In the genomic region with DNA sequence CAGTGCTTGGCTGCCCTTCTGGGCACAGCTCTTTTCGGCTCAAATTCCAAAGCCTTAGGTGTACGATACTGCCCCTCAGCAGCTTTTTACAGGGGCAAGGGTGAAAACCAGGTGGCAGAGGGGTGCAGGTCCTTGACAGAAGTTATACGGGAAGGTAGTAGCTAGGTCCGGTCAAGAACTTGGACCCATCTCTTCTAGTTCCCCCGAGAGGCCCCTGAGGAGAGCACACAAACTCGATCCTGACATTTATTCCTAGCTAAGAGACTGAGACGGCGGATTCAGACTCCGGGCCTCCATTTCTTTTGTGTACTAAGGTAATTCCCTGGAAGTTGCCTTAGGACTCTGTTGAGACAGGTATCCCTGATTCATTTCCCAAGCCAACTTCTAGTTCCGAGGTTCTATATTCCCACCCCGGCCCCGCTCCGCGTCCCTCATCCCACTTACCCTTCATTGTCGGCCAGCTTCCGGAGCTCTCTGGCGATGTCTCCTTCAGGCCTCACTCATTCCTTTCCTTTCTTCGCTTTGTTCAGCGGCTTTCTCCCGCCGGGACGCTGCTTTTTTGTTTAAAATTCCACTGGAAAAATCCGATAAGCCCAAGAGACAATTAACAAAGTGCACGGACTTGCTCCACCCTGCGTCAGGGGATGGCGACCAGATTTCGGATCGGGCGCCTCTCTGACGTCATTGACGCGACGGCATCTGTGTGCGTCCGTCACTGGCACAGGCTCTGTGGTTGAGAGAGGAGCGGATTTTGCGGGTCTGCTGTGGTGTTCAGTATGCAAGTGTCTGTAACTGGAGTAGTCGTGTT, we compare ENCODE assay signal across 8 mouse cellular contexts. TPM values are rescaled to one million over a fixed set of nuclear protein-coding genes. Genes with fewer than 3 reads are reported as not detected.
DNase-seq lines count a peak whose midpoint lies in the region; ATAC-seq and TF ChIP-seq lines count a peak whose summit lies in the region.

A gene (minus strand): TSS at position 721 of the 808 bp plus-strand sequence.

- H3K4me2 ChIP-seq in heart, embryonic 15.5 days, result peak within 1 kb of the TSS; percentile 90
- H3K4me2 ChIP-seq in liver, embryonic 14.5 days (ENCODE audit: low read depth), result peak within 1 kb of the TSS; percentile 80
- H3K4me2 ChIP-seq in neural tube, embryonic 11.5 days (ENCODE audit: low read depth), result peak within 1 kb of the TSS; percentile 58
- peak within 1 kb of the TSS; percentile 81 for H3K4me2 ChIP-seq in stomach, postnatal 0 days (replicated peaks; ENCODE audit: low read depth)

- peak within 1 kb of the TSS; percentile 76 for H3K9ac ChIP-seq in heart, embryonic 15.5 days
- H3K9ac ChIP-seq in liver, embryonic 14.5 days (replicated peaks), result peak within 1 kb of the TSS; percentile 77
- peak within 1 kb of the TSS; percentile 71 for H3K9ac ChIP-seq in neural tube, embryonic 11.5 days (ENCODE audit: low read length)
- H3K9ac ChIP-seq in stomach, postnatal 0 days (ENCODE audit: low read length), result peak within 1 kb of the TSS; percentile 82

- ATAC-seq in CD4-positive, CD25-positive, alpha-beta regulatory T cell, adult 4 months, result peak; percentile 97
- peak; percentile 89 for ATAC-seq in heart, embryonic 15.5 days (replicated peaks; ENCODE audit: insufficient number of reproducible peaks, insufficient read depth, low FRiP score, low read depth)
- peak; percentile 94 for ATAC-seq in liver, embryonic 14.5 days (ENCODE audit: insufficient read depth)
- ATAC-seq in neural tube, embryonic 11.5 days (ENCODE audit: insufficient read depth, low FRiP score, low TSS enrichment), result peak; percentile 94
- peak; percentile 96 for ATAC-seq in stomach, postnatal 0 days (ENCODE audit: low FRiP score, low TSS enrichment)

- peak within 1 kb of the TSS; percentile 82 for H3K4me3 ChIP-seq in forebrain, embryonic 10.5 days
- H3K4me3 ChIP-seq in heart, embryonic 15.5 days, result peak within 1 kb of the TSS; percentile 83
- H3K4me3 ChIP-seq in liver, embryonic 14.5 days (ENCODE audit: insufficient read depth in 1 of 2, low read depth in 2 of 2, low read length in 2 of 2), result peak within 1 kb of the TSS; percentile 90 to 99
- peak within 1 kb of the TSS; percentile 68 for H3K4me3 ChIP-seq in neural tube, embryonic 11.5 days (ENCODE audit: low read depth, low read length)
- H3K4me3 ChIP-seq in stomach, postnatal 0 days (ENCODE audit: low read depth, low read length), result peak within 1 kb of the TSS; percentile 80

- H3K9me3 ChIP-seq in forebrain, embryonic 10.5 days, result no peaks in the 10 kb centered on the region
- no peaks in the 10 kb centered on the region for H3K9me3 ChIP-seq in heart, embryonic 15.5 days (replicated peaks)
- no peaks in the 10 kb centered on the region for H3K9me3 ChIP-seq in liver, embryonic 14.5 days (ENCODE audit: control insufficient read depth, low read length)
- no peaks in the 10 kb centered on the region for H3K9me3 ChIP-seq in neural tube, embryonic 11.5 days (ENCODE audit: control insufficient read depth, low read length)
- H3K9me3 ChIP-seq in stomach, postnatal 0 days (ENCODE audit: control insufficient read depth, low read length), result no peaks in the 10 kb centered on the region

- WGBS in forebrain, embryonic 10.5 days, result under 1% methylated on average over 38 of the region's 38 CpGs
- WGBS in heart, embryonic 15.5 days, result under 1% methylated on average over 38 of the region's 38 CpGs
- WGBS in liver, embryonic 14.5 days (ENCODE audit: insufficient replicate concordance), result under 1% methylated on average over 38 of the region's 38 CpGs
- under 1% methylated on average over 38 of the region's 38 CpGs for whole genome bisulfite sequencing in neural tube, embryonic 11.5 days
- WGBS in stomach, postnatal 0 days, result under 1% methylated on average over 38 of the region's 38 CpGs

- no peak; the same call in 1 of the 2 replicates for TF ChIP-seq CTCF in liver, embryonic 14.5 days (IDR thresholded peaks at IDR 0.05; ENCODE audit: low read depth)
- peak; percentile 21 for TF ChIP-seq CTCF in stomach, postnatal 0 days (IDR thresholded peaks at IDR 0.05; ENCODE audit: low read depth)

- DNase-seq in c-Kit-negative CD71-positive TER-119-positive erythroid progenitor cells, embryonic 14.5 days (ENCODE audit: low read depth, low spot score), result peak; percentile 75
- DNase-seq in forebrain, embryonic 10.5 days (ENCODE audit: extremely low spot score, low spot score), result peak; percentile 92
- DNase-seq in kidney, postnatal 25 days, result peak; percentile 92 to 94
- peak; percentile 77 to 79 (median 78) for DNase-seq in liver, embryonic 14.5 days (ENCODE audit: low read depth in 3 of 3, low spot score in 3 of 3)
- DNase-seq in neural tube, embryonic 11.5 days (ENCODE audit: low spot score), result peak; percentile 93
- DNase-seq in stomach, postnatal 0 days (ENCODE audit: low spot score), result peak; percentile 91

- TF ChIP-seq EP300 in liver, embryonic 14.5 days (IDR thresholded peaks at IDR 0.05; ENCODE audit: low read depth), result no peak
- no peak for TF ChIP-seq EP300 in stomach, postnatal 0 days (optimal IDR thresholded peaks at IDR 0.05)

- peak within 1 kb of the TSS; percentile 90 for H3K27ac ChIP-seq in forebrain, embryonic 10.5 days
- H3K27ac ChIP-seq in heart, embryonic 15.5 days, result peak within 1 kb of the TSS; percentile 71
- no peak within 1 kb of the TSS for H3K27ac ChIP-seq in liver, embryonic 14.5 days
- H3K27ac ChIP-seq in neural tube, embryonic 11.5 days (ENCODE audit: low read depth, low read length), result no peak within 1 kb of the TSS
- peak within 1 kb of the TSS; percentile 77 for H3K27ac ChIP-seq in stomach, postnatal 0 days (replicated peaks)

- H3K4me1 ChIP-seq in forebrain, embryonic 10.5 days, result peaks cover 18% of the 10 kb centered on the region
- H3K4me1 ChIP-seq in heart, embryonic 15.5 days (replicated peaks), result peaks cover 12% of the 10 kb centered on the region
- peaks cover 11 to 12% of the 10 kb centered on the region in 2 experiments for H3K4me1 ChIP-seq in liver, embryonic 14.5 days (replicated peaks; ENCODE audit: control insufficient read depth in 2 of 2, insufficient read depth in 2 of 2, low read length in 1 of 2)
- peaks cover 8% of the 10 kb centered on the region; the same call in 1 of the 2 replicates for H3K4me1 ChIP-seq in neural tube, embryonic 11.5 days (ENCODE audit: control insufficient read depth, insufficient read depth, low read length)
- 0 out of 2 replicates have a peak, but pooled peaks cover 3% of the 10 kb centered on the region for H3K4me1 ChIP-seq in stomach, postnatal 0 days (replicated peaks; ENCODE audit: control insufficient read depth, insufficient read depth)

- H3K36me3 ChIP-seq in forebrain, embryonic 10.5 days (replicated peaks), result peaks cover 29% of the 10 kb centered on the region
- peaks cover 21% of the 10 kb centered on the region for H3K36me3 ChIP-seq in heart, embryonic 15.5 days
- H3K36me3 ChIP-seq in liver, embryonic 14.5 days (replicated peaks; ENCODE audit: control insufficient read depth, insufficient read depth, low read depth), result peaks cover 2% of the 10 kb centered on the region; the same call in 1 of the 2 replicates
- H3K36me3 ChIP-seq in neural tube, embryonic 11.5 days (ENCODE audit: control insufficient read depth, insufficient read depth, low read length), result peaks cover 4% of the 10 kb centered on the region
- H3K36me3 ChIP-seq in stomach, postnatal 0 days (ENCODE audit: control insufficient read depth, insufficient read depth, low read length), result 0 out of 2 replicates have a peak, but pooled peaks cover 2% of the 10 kb centered on the region

- no peaks in the 10 kb centered on the region for H3K27me3 ChIP-seq in forebrain, embryonic 10.5 days (ENCODE audit: poor library complexity, severe bottlenecking)
- H3K27me3 ChIP-seq in heart, embryonic 15.5 days, result no peaks in the 10 kb centered on the region
- no peaks in the 10 kb centered on the region for H3K27me3 ChIP-seq in liver, embryonic 14.5 days (ENCODE audit: control insufficient read depth, insufficient read depth, low read length)
- H3K27me3 ChIP-seq in neural tube, embryonic 11.5 days (ENCODE audit: control insufficient read depth, insufficient read depth, low read length), result no peaks in the 10 kb centered on the region
- H3K27me3 ChIP-seq in stomach, postnatal 0 days (ENCODE audit: control insufficient read depth, insufficient read depth, low read length), result no peaks in the 10 kb centered on the region

RNA-seq across cellular contexts. Expression of the gene that starts here (rescaled TPM):
- polyA plus RNA-seq in CD4-positive, CD25-positive, alpha-beta regulatory T cell, adult 4 months (2017; shearing (Covaris generic)), result 10 to 100 TPM; 28.1 to 28.4 TPM
- 92.0 and 98.3 TPM in 2 replicates for polyA plus RNA-seq in forebrain, embryonic 10.5 days (2016; fragmentation: Nextera tagmentation; extraction: Ambion mirVana)
- 33.3 and 33.7 TPM in 2 replicates for polyA plus RNA-seq in heart, embryonic 15.5 days (2015; fragmentation: Nextera tagmentation; extraction: Ambion mirVana)
- polyA plus RNA-seq in liver, embryonic 14.5 days (2012; rRNA removed), result 6.0 and 8.5 TPM in 2 replicates
- polyA plus RNA-seq in liver, embryonic 14.5 days (2014; fragmentation: Nextera tagmentation; extraction: Ambion mirVana), result 12.7 and 14.2 TPM in 2 replicates
- polyA plus RNA-seq in neural tube, embryonic 11.5 days (2014; fragmentation: Nextera tagmentation; extraction: Ambion mirVana), result 94.5 and 95.0 TPM in 2 replicates
- polyA plus RNA-seq in stomach, postnatal 0 days (2015; fragmentation: Nextera tagmentation; extraction: Ambion mirVana), result 25.3 and 27.6 TPM in 2 replicates

Comparison
In these comparisons a context has a peak if more than half of its experiments do, and no peak if none do; other contexts are left out.
1. H3K27ac ChIP-seq: peak in forebrain, embryonic 10.5 days (single experiment), heart, embryonic 15.5 days (single experiment) and stomach, postnatal 0 days (single experiment); none in liver, embryonic 14.5 days (single experiment) and neural tube, embryonic 11.5 days (single experiment).
2. Peak in every context shown above with its lines, with median percentiles within 50 percentile points of each other: ATAC-seq, DNase-seq, H3K4me3 ChIP-seq, H3K4me2 ChIP-seq and H3K9ac ChIP-seq.